Mouse (Mus musculus): Measurements from ENCODE around the gene Tada2b. TPM values are rescaled to one million over a fixed set of nuclear protein-coding genes. Genes with fewer than 3 reads are reported as not detected.

Gene Tada2b
- polyA plus RNA-seq, 1 experiment from 2014 or later = 2.3 TPM

- H3K4me1 ChIP-seq = peaks cover 28% of the 10 kb centered on the region
- WGBS = 94% methylated on average over 3 of the region's 3 CpGs
- no peaks in the 10 kb centered on the region for H3K27me3 ChIP-seq (ENCODE audit: low read depth, poor library complexity, severe bottlenecking)
- no peak for DNase-seq (ENCODE audit: low spot score)
- peaks cover 62% of the 10 kb centered on the region for H3K36me3 ChIP-seq
- H3K27ac ChIP-seq (replicated peaks) = no peak overlapping the region
- H3K9me3 ChIP-seq (replicated peaks) = no peaks in the 10 kb centered on the region
- no peak overlapping the region for H3K4me3 ChIP-seq
These were observed 6.6 kb downstream of the Tada2b start for GRCm38 (mm10) chr5:36477486-36477885.

- 86% methylated on average over 5 of the region's 5 CpGs for WGBS
- H3K27ac ChIP-seq (replicated peaks) = no peak overlapping the region
- DNase-seq (ENCODE audit: low spot score) = peak; percentile 67
- no peaks in the 10 kb centered on the region for H3K27me3 ChIP-seq (ENCODE audit: low read depth, poor library complexity, severe bottlenecking)
- H3K4me3 ChIP-seq = no peak overlapping the region
- peaks cover 6% of the 10 kb centered on the region for H3K4me1 ChIP-seq
- peaks cover 80% of the 10 kb centered on the region for H3K36me3 ChIP-seq
- H3K9me3 ChIP-seq (replicated peaks) = no peaks in the 10 kb centered on the region
These were observed 9.8 kb downstream of the Tada2b start for GRCm38 (mm10) chr5:36474283-36474682.

- Histone ChIP-seq H3K36me3 (peaks cover 91% of the 10 kb centered on the region), H3K27ac (replicated peaks) (no peak overlapping the region), H3K4me1 (no peaks in the 10 kb centered on the region), H3K27me3 (ENCODE audit: low read depth, poor library complexity, severe bottlenecking) (no peaks in the 10 kb centered on the region), H3K4me3 (no peak overlapping the region), H3K9me3 (replicated peaks) (no peaks in the 10 kb centered on the region)
- 90% methylated on average over 4 of the region's 4 CpGs for WGBS
- DNase-seq (ENCODE audit: low spot score) = no peak
These were observed 11.0 kb downstream of the Tada2b start for GRCm38 (mm10) chr5:36472876-36473655.

DNA sequence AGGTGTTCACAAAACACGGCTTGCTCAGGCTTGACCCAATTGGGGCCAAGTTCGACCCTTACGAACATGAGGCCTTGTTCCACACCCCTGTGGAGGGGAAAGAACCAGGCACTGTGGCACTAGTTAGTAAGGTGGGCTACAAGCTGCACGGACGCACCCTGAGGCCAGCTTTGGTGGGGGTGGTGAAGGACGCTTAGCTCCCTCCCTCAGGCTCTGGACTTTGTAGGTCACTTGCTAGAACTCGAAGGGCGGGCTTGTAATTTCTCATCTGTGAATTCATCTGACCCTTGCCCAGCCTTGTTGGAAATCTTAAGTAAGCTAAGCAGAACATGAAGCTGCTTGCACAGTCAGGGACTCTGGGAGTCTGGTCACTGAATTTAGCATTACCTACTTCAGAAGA, 12.9 kb downstream of the Tada2b start:
- Histone ChIP-seq H3K4me1 (peaks cover 8% of the 10 kb centered on the region), H3K27ac (replicated peaks) (no peak overlapping the region), H3K9me3 (replicated peaks) (no peaks in the 10 kb centered on the region), H3K27me3 (ENCODE audit: low read depth, poor library complexity, severe bottlenecking) (no peaks in the 10 kb centered on the region), H3K36me3 (peaks cover 86% of the 10 kb centered on the region), H3K4me3 (no peak overlapping the region)
- no peak for DNase-seq (ENCODE audit: low spot score)
- WGBS = 92% methylated on average over 8 of the region's 8 CpGs

DNA sequence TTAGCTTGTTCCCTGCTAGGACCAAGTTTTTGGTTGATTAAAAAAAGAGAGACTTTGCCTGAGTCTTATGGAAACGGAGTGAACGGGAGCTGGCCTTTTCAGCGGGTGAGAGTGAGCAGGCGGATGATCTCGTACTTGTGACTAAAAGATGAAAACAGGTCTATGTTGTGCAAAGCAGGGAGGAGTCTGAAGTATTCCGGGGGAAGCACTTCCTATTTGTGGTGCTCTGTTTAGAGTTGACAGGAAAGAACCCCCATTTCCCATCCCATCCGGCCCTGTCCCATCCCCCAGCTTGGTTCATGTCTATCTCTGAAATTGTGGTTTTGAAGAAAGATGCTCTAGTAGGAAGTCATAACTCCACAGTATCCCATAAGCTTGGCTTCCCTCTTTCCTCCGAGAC, 18.2 kb downstream of the Tada2b start:
- peak overlapping the region; percentile 98 for H3K4me3 ChIP-seq
- H3K4me1 ChIP-seq = peaks cover 43% of the 10 kb centered on the region
- H3K27me3 ChIP-seq (ENCODE audit: low read depth, poor library complexity, severe bottlenecking) = peaks cover 16% of the 10 kb centered on the region
- H3K36me3 ChIP-seq = peaks cover 38% of the 10 kb centered on the region
- H3K9me3 ChIP-seq (replicated peaks) = no peaks in the 10 kb centered on the region
- DNase-seq (ENCODE audit: low spot score) = no peak
- WGBS = 33% methylated on average over 8 of the region's 8 CpGs
- H3K27ac ChIP-seq (replicated peaks) = peak overlapping the region; percentile 88; the same call in 1 of the 2 replicates

GRCm38 (mm10) chr5:36464709-36465661, 19.1 kb downstream of the Tada2b start, which contains the start of gene Grpel1:
TSS of gene Grpel1 (plus strand) at chr5:36464998.
- H3K27ac ChIP-seq (replicated peaks) = peak within 1 kb of the TSS; percentile 88
- DNase-seq (ENCODE audit: low spot score) = peak; percentile 97

DNA sequence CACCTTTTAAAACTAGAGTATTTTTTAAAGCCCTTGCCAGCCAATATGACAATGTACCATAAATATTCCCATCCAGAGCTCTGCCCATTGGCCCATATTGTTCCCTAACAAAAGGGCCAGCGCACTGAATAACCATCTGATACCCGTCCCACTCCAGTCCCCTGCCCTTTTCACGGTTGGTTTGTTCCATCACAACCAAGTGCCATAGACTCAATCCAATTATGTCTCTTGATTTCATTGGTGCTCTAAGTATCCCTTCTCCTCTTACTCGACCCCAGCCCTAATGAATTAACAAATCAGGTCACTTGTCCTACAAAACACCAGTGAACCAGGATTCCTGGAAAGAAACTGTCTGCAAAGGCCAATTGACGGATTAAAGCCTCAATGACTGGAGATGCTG, 20.7 kb downstream of the Tada2b start:
- 14% methylated on average over 5 of the region's 5 CpGs for WGBS
- H3K36me3 ChIP-seq = peaks cover 13% of the 10 kb centered on the region
- H3K27ac ChIP-seq (replicated peaks) = no peak overlapping the region
- DNase-seq (ENCODE audit: low spot score) = peak; percentile 35
- no peaks in the 10 kb centered on the region for H3K9me3 ChIP-seq (replicated peaks)
- H3K4me3 ChIP-seq = peak overlapping the region; percentile 98
- H3K27me3 ChIP-seq (ENCODE audit: low read depth, poor library complexity, severe bottlenecking) = peaks cover 23% of the 10 kb centered on the region
- peaks cover 47% of the 10 kb centered on the region for H3K4me1 ChIP-seq

More at GRCm38 (mm10) chr5:36464709-36465661, 19.1 kb downstream of the Tada2b start, which contains the start of gene Grpel1:
- Histone ChIP-seq H3K36me3 (peaks cover 29% of the 10 kb centered on the region), H3K4me3 (peak within 1 kb of the TSS; percentile 98), H3K4me1 (peaks cover 43% of the 10 kb centered on the region), H3K27me3 (ENCODE audit: low read depth, poor library complexity, severe bottlenecking) (peaks cover 23% of the 10 kb centered on the region), H3K9me3 (replicated peaks) (no peaks in the 10 kb centered on the region)
- under 1% methylated on average over 68 of the region's 68 CpGs for WGBS

- peak; percentile 77 for DNase-seq (ENCODE audit: low spot score)
- Histone ChIP-seq H3K36me3 (peaks cover 7% of the 10 kb centered on the region), H3K9me3 (replicated peaks) (no peaks in the 10 kb centered on the region), H3K27me3 (ENCODE audit: low read depth, poor library complexity, severe bottlenecking) (peaks cover 23% of the 10 kb centered on the region), H3K27ac (replicated peaks) (no peak overlapping the region), H3K4me1 (peaks cover 47% of the 10 kb centered on the region), H3K4me3 (peak overlapping the region; percentile 16; the same call in 1 of the 2 replicates)
- 19% methylated on average over 7 of the region's 7 CpGs for WGBS
These were observed 21.3 kb downstream of the Tada2b start for GRCm38 (mm10) chr5:36462810-36463209.

DNA sequence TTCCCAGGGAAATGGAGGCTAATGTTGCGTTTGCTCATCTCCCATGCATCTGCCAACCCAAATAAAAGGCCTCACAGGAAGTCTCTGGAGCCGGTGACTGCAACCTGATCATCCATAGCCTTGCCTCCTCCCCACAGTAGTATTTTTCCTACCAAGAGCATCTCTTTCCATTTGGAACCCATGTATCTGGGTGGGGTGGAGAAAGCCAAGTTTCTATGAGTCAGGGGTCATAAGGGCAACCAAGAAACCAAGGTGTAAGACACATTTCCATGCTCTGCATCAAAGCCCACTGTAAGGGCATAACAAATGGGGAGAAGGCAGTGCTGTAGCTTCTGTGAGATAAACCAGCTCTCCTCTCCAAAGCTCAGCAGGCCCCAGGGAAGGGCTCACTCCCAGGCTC, 22.9 kb downstream of the Tada2b start:
- 73% methylated on average over 2 of the region's 2 CpGs for WGBS
- Histone ChIP-seq H3K9me3 (replicated peaks) (no peaks in the 10 kb centered on the region), H3K4me1 (peaks cover 40% of the 10 kb centered on the region), H3K4me3 (no peak overlapping the region), H3K27ac (replicated peaks) (no peak overlapping the region), H3K27me3 (ENCODE audit: low read depth, poor library complexity, severe bottlenecking) (peaks cover 23% of the 10 kb centered on the region), H3K36me3 (no peaks in the 10 kb centered on the region)
- no peak for DNase-seq (ENCODE audit: low spot score)

GRCm38 (mm10) chr5:36460712-36461111, 23.4 kb downstream of the Tada2b start:
- DNase-seq (ENCODE audit: low spot score) = no peak
- WGBS = 79% methylated on average over 2 of the region's 2 CpGs
- H3K4me1 ChIP-seq = peaks cover 39% of the 10 kb centered on the region

GRCm38 (mm10) chr5:36458926-36459325, 25.2 kb downstream of the Tada2b start:
- Histone ChIP-seq H3K4me1 (peaks cover 27% of the 10 kb centered on the region), H3K36me3 (no peaks in the 10 kb centered on the region), H3K27me3 (ENCODE audit: low read depth, poor library complexity, severe bottlenecking) (peaks cover 23% of the 10 kb centered on the region), H3K9me3 (replicated peaks) (no peaks in the 10 kb centered on the region), H3K27ac (replicated peaks) (no peak overlapping the region), H3K4me3 (no peak overlapping the region)
- peak; percentile 40 for DNase-seq (ENCODE audit: low spot score)
- whole genome bisulfite sequencing = 24% methylated on average over 4 of the region's 4 CpGs

More at GRCm38 (mm10) chr5:36460712-36461111, 23.4 kb downstream of the Tada2b start:
- Histone ChIP-seq H3K4me3 (no peak overlapping the region), H3K27me3 (ENCODE audit: low read depth, poor library complexity, severe bottlenecking) (peaks cover 23% of the 10 kb centered on the region), H3K9me3 (replicated peaks) (no peaks in the 10 kb centered on the region), H3K36me3 (no peaks in the 10 kb centered on the region), H3K27ac (replicated peaks) (no peak overlapping the region)

GRCm38 (mm10) chr5:36457706-36458105, 26.4 kb downstream of the Tada2b start:
- Histone ChIP-seq H3K27me3 (ENCODE audit: low read depth, poor library complexity, severe bottlenecking) (peaks cover 23% of the 10 kb centered on the region), H3K36me3 (no peaks in the 10 kb centered on the region), H3K4me1 (peaks cover 15% of the 10 kb centered on the region), H3K27ac (replicated peaks) (no peak overlapping the region), H3K9me3 (replicated peaks) (no peaks in the 10 kb centered on the region), H3K4me3 (no peak overlapping the region)
- 81% methylated on average over 4 of the region's 4 CpGs for WGBS
- no peak for DNase-seq (ENCODE audit: low spot score)

Measured in midbrain, embryonic 10.5 days (tissue).